Mouse (Mus musculus) midbrain, embryonic 16.5 days (tissue): ENCODE results near the gene Hacd2. TPM values are rescaled to one million over a fixed set of nuclear protein-coding genes. Genes with fewer than 3 reads are reported as not detected.
A peak's percentile ranks its signal among the peaks of the same experiment; 100 is the strongest.

Experiments used
- ATAC-seq: fragments of 200-750 bp; cut with Nextera tagmentation; 2 replicates; pipeline ENCODE4 v1.8.0; 2017; ENCODE audit warnings: moderate TSS enrichment
- H3K27ac ChIP-seq: fragments of 300-500 bp; sonication (generic); 2 replicates; pipeline ENCODE4 v1.5.1; 2014; ENCODE audit warnings: mild to moderate bottlenecking, low read length, mixed read lengths
- H3K27me3 ChIP-seq: fragments of 300-500 bp; sonication (generic); 2 replicates; pipeline ENCODE4 v1.6.1; 2014; ENCODE audit warnings: low read depth, low read length, mixed read lengths; ENCODE audit not compliant: control insufficient read depth, insufficient read depth
- H3K36me3 ChIP-seq: fragments of 300-500 bp; sonication (generic); 2 replicates; pipeline ENCODE4 v1.6.1; 2014; ENCODE audit warnings: mild to moderate bottlenecking, low read length, moderate library complexity, mixed read lengths; ENCODE audit not compliant: control insufficient read depth, insufficient read depth
- H3K4me1 ChIP-seq: fragments of 300-500 bp; sonication (generic); 2 replicates; pipeline ENCODE4 v1.6.1; 2014; ENCODE audit warnings: mild to moderate bottlenecking, low read length, mixed read lengths; ENCODE audit not compliant: control insufficient read depth, insufficient read depth
- H3K4me2 ChIP-seq: fragments of 300-500 bp; sonication (generic); 2 replicates; pipeline ENCODE4 v1.6.1; 2014; ENCODE audit warnings: mild to moderate bottlenecking, low read length, mixed read lengths
- H3K4me3 ChIP-seq: fragments of 300-500 bp; sonication (generic); 2 replicates; pipeline ENCODE4 v1.5.1; 2014; ENCODE audit warnings: low read depth, mild to moderate bottlenecking, low read length, moderate library complexity, mixed read lengths
- H3K9ac ChIP-seq: fragments of 300-500 bp; sonication (generic); 2 replicates; pipeline ENCODE4 v1.6.1; 2014; ENCODE audit warnings: low read depth, low read length, mixed read lengths
- H3K9me3 ChIP-seq: fragments of 300-500 bp; sonication (generic); replicated peaks from 2 replicates; pipeline ENCODE4 v1.6.1; 2014; ENCODE audit warnings: mild to moderate bottlenecking, low read length, mixed read lengths; ENCODE audit not compliant: control insufficient read depth, poor library complexity, severe bottlenecking
- WGBS: fragments of 180-500 bp; shearing (Covaris S2); extraction: QIAGEN DNeasy Blood & Tissue Kit; methylation state at CpG from one replicate; pipeline ENCODE4 v1.1.7; 2014; 5-methylcytosine and 5-hydroxymethylcytosine counted together
- polyA plus RNA-seq: library from polyadenylated mRNA; unstranded; fragments of >200 nt; fragmentation: Nextera tagmentation; extraction: Ambion mirVana; gene quantifications from 2 replicates; pipeline ENCODE4 v1.2.1, GENCODE M21; 2015

Gene Hacd2
- polyA plus RNA-seq, 1 experiment from 2014 or later = 44.0 TPM

- peaks cover 10% of the 10 kb centered on the region for H3K4me1 ChIP-seq
- ATAC-seq = peak; percentile 91
- WGBS = 24% methylated on average over 10 of the region's 10 CpGs
- no peaks in the 10 kb centered on the region; the same call in 1 of the 2 replicates for H3K36me3 ChIP-seq
- H3K27ac ChIP-seq = peak overlapping the region; percentile 57
- peak overlapping the region; percentile 57 for H3K9ac ChIP-seq
- 0 out of 2 replicates have a peak overlapping the region, but pooled peaks have one; percentile 12 for H3K4me3 ChIP-seq
- H3K4me2 ChIP-seq = peak overlapping the region; percentile 55
- no peaks in the 10 kb centered on the region for H3K9me3 ChIP-seq
- H3K27me3 ChIP-seq = no peaks in the 10 kb centered on the region
These were observed 88.3 kb downstream of the Hacd2 start for GRCm38 (mm10) chr16:35110410-35111142.

DNA sequence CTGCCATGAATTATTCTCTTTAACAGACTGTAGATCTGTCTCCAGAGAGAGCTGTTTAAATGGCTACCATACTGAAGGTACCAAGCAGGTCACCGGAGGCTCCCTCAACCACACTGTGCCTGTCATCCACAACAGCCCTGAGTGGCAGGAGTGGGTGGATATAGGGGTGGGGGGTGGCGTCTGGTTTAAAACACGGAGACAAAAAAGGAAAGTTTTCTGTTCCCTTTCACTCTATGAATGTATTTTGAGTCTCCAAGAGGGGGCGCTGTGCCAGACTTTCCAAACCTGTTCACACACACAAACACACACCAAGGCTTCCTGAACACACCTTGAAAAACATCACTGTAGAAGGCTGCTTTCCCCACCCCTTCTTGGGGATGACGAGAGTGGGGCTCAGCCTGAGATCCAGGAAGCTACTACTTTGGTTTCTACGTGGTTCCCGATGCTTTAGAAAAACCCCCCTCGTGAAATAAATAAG, 89.0 kb downstream of the Hacd2 start:
- Histone ChIP-seq H3K4me2 (peak overlapping the region; percentile 55), H3K4me1 (peaks cover 10% of the 10 kb centered on the region), H3K4me3 (no peak overlapping the region), H3K9me3 (no peaks in the 10 kb centered on the region), H3K9ac (peak overlapping the region; percentile 57; the same call in 1 of the 2 replicates), H3K27ac (no peak overlapping the region; the same call in 1 of the 2 replicates), H3K36me3 (no peaks in the 10 kb centered on the region; the same call in 1 of the 2 replicates), H3K27me3 (no peaks in the 10 kb centered on the region)
- ATAC-seq = peak; percentile 61
- 64% methylated on average over 8 of the region's 8 CpGs for WGBS

GRCm38 (mm10) chr16:35113496-35113895, 91.3 kb downstream of the Hacd2 start:
- ATAC-seq = no peak
- Histone ChIP-seq H3K9me3 (no peaks in the 10 kb centered on the region), H3K27me3 (no peaks in the 10 kb centered on the region), H3K4me3 (no peak overlapping the region), H3K9ac (no peak overlapping the region), H3K4me1 (peaks cover 13% of the 10 kb centered on the region), H3K4me2 (no peak overlapping the region), H3K36me3 (no peaks in the 10 kb centered on the region), H3K27ac (no peak overlapping the region)
- 95% methylated on average over 5 of the region's 5 CpGs for WGBS

DNA sequence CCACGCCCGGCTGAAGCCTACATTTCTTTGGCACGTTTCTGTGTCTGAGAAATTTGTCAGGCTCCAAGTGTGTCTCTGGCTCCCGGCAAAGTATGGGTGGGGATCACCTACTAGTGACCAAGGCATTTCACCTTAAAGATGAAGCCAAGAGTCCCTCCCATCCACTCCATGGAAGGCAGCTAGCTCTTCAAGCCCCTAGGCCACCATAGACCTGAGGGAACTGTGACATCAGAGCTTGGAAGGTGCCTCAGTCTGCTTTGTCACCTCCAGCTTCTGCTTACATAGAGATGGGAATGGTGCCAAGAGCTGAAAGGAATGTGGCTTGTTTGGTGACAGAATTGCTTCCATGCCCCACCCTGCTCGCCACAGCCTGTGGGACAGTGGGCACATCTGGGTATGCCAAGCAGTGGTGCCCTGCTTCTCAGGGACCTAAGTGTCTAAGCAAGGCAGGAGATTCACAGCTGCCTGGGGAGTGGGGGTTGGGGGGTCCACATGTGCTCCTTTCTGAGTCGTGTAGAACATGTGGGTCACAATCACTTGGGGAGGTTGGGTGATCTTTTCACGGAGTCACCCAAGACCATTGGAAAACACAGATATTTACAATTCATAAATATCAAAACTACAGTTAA, 94.2 kb downstream of the Hacd2 start:
- no peak for ATAC-seq

DNA sequence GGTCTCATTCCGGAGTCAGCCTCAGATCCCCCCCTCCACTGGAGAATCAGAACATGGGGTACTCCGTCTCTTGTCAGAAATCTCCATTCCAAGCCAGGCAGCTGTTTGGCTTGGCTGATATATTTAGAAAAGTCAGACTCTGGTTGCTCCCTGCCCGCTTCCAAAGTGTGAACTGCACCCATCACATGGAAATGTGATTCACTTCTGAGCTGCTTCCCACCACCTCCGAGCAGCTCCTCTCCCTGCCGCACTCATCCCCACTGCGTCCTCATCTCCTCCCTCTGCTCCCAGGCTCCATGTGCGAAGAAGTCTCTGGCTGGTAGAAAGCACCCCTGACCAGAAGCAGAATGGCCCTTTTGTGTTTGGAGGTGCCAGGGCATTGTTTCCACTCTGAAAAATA, 95.2 kb downstream of the Hacd2 start:
- WGBS = 51% methylated on average over 7 of the region's 7 CpGs
- Histone ChIP-seq H3K27me3 (no peaks in the 10 kb centered on the region), H3K36me3 (no peaks in the 10 kb centered on the region), H3K4me1 (0 out of 2 replicates have a peak, but pooled peaks cover 3% of the 10 kb centered on the region), H3K27ac (no peak overlapping the region), H3K4me2 (no peak overlapping the region), H3K4me3 (no peak overlapping the region), H3K9ac (no peak overlapping the region), H3K9me3 (no peaks in the 10 kb centered on the region)
- no peak for ATAC-seq

More for the DNA sequence above, 94.2 kb downstream of the Hacd2 start:
- 78% methylated on average over 7 of the region's 7 CpGs for WGBS
- H3K9ac ChIP-seq = no peak overlapping the region
- no peak overlapping the region for H3K4me2 ChIP-seq
- no peaks in the 10 kb centered on the region for H3K9me3 ChIP-seq
- H3K27ac ChIP-seq = no peak overlapping the region
- 0 out of 2 replicates have a peak, but pooled peaks cover 3% of the 10 kb centered on the region for H3K4me1 ChIP-seq
- H3K36me3 ChIP-seq = no peaks in the 10 kb centered on the region
- H3K4me3 ChIP-seq = no peak overlapping the region
- H3K27me3 ChIP-seq = no peaks in the 10 kb centered on the region

- no peak overlapping the region for H3K4me3 ChIP-seq
- 85% methylated on average over 4 of the region's 4 CpGs for WGBS
- H3K4me1 ChIP-seq = 0 out of 2 replicates have a peak, but pooled peaks cover 3% of the 10 kb centered on the region
- H3K27ac ChIP-seq = no peak overlapping the region
- H3K4me2 ChIP-seq = no peak overlapping the region
- no peaks in the 10 kb centered on the region for H3K27me3 ChIP-seq
- H3K9me3 ChIP-seq = no peaks in the 10 kb centered on the region
- H3K9ac ChIP-seq = no peak overlapping the region
- no peak for ATAC-seq
- no peaks in the 10 kb centered on the region for H3K36me3 ChIP-seq
These were observed 98.4 kb downstream of the Hacd2 start for GRCm38 (mm10) chr16:35120603-35121002.

DNA sequence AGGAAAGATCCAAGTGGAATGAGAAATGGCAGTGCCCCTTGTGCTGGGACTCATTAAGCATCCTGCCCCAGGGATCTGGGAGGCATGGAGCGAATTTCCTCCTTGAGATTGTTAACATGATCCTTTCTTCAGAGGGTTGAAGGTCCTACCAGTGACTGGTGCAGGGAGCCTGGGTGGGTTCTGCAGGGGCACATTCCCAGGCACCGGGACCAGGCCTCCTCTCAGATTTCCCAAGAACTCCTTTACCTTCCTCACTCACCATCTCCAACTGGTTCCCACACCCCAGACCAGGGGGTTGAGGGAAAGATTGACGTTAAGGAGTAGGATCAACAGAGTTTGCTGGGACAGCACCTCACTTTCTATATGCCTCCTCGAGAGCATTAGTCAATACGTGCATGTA, 105.0 kb downstream of the Hacd2 start:
- no peak overlapping the region for H3K27ac ChIP-seq
- H3K4me2 ChIP-seq = no peak overlapping the region
- 95% methylated on average over 5 of the region's 5 CpGs for WGBS
- no peak overlapping the region for H3K9ac ChIP-seq
- H3K4me1 ChIP-seq = no peaks in the 10 kb centered on the region
- H3K9me3 ChIP-seq = no peaks in the 10 kb centered on the region
- H3K4me3 ChIP-seq = no peak overlapping the region
- H3K36me3 ChIP-seq = no peaks in the 10 kb centered on the region
- no peaks in the 10 kb centered on the region for H3K27me3 ChIP-seq
- ATAC-seq = no peak

DNA sequence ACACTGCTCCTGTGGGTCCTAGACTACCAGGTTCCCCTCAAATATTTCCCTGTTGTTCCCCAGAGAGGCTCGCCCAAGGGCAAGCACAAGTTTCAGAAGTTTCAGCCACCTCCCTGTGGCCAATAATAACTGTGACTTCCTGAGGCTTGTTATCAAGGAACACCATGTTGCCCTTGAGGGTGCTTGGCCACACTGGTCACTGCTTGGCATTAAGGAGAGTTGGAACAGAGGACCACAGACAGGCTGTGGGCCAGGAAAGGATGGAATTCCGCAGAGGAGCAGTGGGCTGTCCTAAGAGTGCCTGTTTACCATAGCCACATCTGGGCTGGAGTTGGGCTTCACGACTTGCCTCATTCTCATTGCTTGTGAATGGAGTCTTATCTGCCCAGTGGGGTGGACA, 107.9 kb downstream of the Hacd2 start:
- H3K9ac ChIP-seq = no peak overlapping the region
- no peaks in the 10 kb centered on the region for H3K27me3 ChIP-seq
- 79% methylated on average over 3 of the region's 3 CpGs for whole genome bisulfite sequencing
- H3K9me3 ChIP-seq = no peaks in the 10 kb centered on the region
- H3K4me2 ChIP-seq = no peak overlapping the region
- no peak for ATAC-seq
- no peaks in the 10 kb centered on the region for H3K36me3 ChIP-seq
- H3K4me1 ChIP-seq = no peaks in the 10 kb centered on the region
- H3K4me3 ChIP-seq = no peak overlapping the region
- no peak overlapping the region for H3K27ac ChIP-seq

DNA sequence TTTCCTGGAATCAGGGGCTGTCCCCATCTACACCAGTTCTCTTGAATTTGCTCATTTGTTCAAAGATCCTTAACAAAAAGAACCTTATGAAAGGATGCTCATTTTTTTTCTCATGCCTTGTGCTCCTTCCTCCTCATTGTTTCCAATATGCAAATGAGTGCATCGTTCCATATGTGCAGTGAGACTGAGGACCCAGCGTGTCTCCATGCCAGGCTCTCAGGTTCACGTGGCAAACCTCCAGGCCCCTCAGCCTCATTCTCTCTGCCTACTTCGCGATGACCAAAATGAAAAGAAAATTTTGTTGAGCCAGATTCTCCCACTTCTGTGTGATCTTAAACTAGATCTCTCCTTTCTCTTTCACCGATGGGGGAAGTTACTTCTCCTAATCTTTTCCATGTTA, 117.2 kb downstream of the Hacd2 start:
- no peak overlapping the region for H3K4me3 ChIP-seq
- WGBS = 30% methylated on average over 6 of the region's 6 CpGs
- no peaks in the 10 kb centered on the region for H3K9me3 ChIP-seq
- ATAC-seq = no peak
- H3K27ac ChIP-seq = no peak overlapping the region
- no peaks in the 10 kb centered on the region for H3K27me3 ChIP-seq
- H3K4me2 ChIP-seq = no peak overlapping the region; the same call in 1 of the 2 replicates
- H3K36me3 ChIP-seq = no peaks in the 10 kb centered on the region
- no peak overlapping the region for H3K9ac ChIP-seq
- peaks cover 13% of the 10 kb centered on the region for H3K4me1 ChIP-seq
